Mouse (Mus musculus): ENCODE results near the gene Mapk8ip1. TPM values are rescaled to one million over a fixed set of nuclear protein-coding genes. Genes with fewer than 3 reads are reported as not detected.
A peak's percentile ranks its signal among the peaks of the same experiment; 100 is the strongest.

Mapk8ip1 gene
- polyA plus RNA-seq, 1 experiment: 0.25 TPM

GRCm38 (mm10) chr2:92437366-92437765, 36.3 kb upstream of the Mapk8ip1 start:
- Histone ChIP-seq H3K27ac (ENCODE audit: insufficient read depth, low read depth, low read length) (no peak overlapping the region), H3K4me3 (ENCODE audit: insufficient read depth, low read length) (no peak overlapping the region), H3K4me1 (ENCODE audit: control insufficient read depth, insufficient read depth, low read length) (peaks cover 14% of the 10 kb centered on the region)
- no peak for TF ChIP-seq POLR2A (IDR thresholded peaks at IDR 0.05; ENCODE audit: borderline replicate concordance, low read depth, low read length)
- TF ChIP-seq CTCF (IDR thresholded peaks at IDR 0.05; ENCODE audit: low read depth, low read length): no peak

GRCm38 (mm10) chr2:92435023-92435422, 34.0 kb upstream of the Mapk8ip1 start:
- TF ChIP-seq CTCF (IDR thresholded peaks at IDR 0.05; ENCODE audit: low read depth, low read length) (no peak), POLR2A (IDR thresholded peaks at IDR 0.05; ENCODE audit: borderline replicate concordance, low read depth, low read length) (no peak)
- Histone ChIP-seq H3K27ac (ENCODE audit: insufficient read depth, low read depth, low read length) (no peak overlapping the region), H3K4me1 (ENCODE audit: control insufficient read depth, insufficient read depth, low read length) (peaks cover 32% of the 10 kb centered on the region), H3K4me3 (ENCODE audit: insufficient read depth, low read length) (no peak overlapping the region)

GRCm38 (mm10) chr2:92434375-92434745, 33.3 kb upstream of the Mapk8ip1 start:
- Histone ChIP-seq H3K4me1 (ENCODE audit: control insufficient read depth, insufficient read depth, low read length) (peaks cover 37% of the 10 kb centered on the region), H3K27ac (ENCODE audit: insufficient read depth, low read depth, low read length) (peak overlapping the region; percentile 46)
- TF ChIP-seq POLR2A (IDR thresholded peaks at IDR 0.05; ENCODE audit: borderline replicate concordance, low read depth, low read length) (no peak), CTCF (IDR thresholded peaks at IDR 0.05; ENCODE audit: low read depth, low read length) (no peak)

GRCm38 (mm10) chr2:92433578-92434374, 32.7 kb upstream of the Mapk8ip1 start, which contains the start of gene Cry2:
Gene Cry2, minus strand, starts transcription at chr2:92434043.
- peaks cover 43% of the 10 kb centered on the region for H3K4me1 ChIP-seq (ENCODE audit: control insufficient read depth, insufficient read depth, low read length)

More at GRCm38 (mm10) chr2:92434375-92434745, 33.3 kb upstream of the Mapk8ip1 start:
- H3K4me3 ChIP-seq (ENCODE audit: insufficient read depth, low read length): peak overlapping the region; percentile 71

GRCm38 (mm10) chr2:92432299-92433295, 31.5 kb upstream of the Mapk8ip1 start:
- TF ChIP-seq POLR2A (IDR thresholded peaks at IDR 0.05; ENCODE audit: borderline replicate concordance, low read depth, low read length): no peak
- no peak for TF ChIP-seq CTCF (IDR thresholded peaks at IDR 0.05; ENCODE audit: low read depth, low read length)
- H3K4me1 ChIP-seq (ENCODE audit: control insufficient read depth, insufficient read depth, low read length): peaks cover 52% of the 10 kb centered on the region
- H3K4me3 ChIP-seq (ENCODE audit: insufficient read depth, low read length): peak overlapping the region; percentile 83
- no peak overlapping the region for H3K27ac ChIP-seq (ENCODE audit: insufficient read depth, low read depth, low read length)

More at GRCm38 (mm10) chr2:92433578-92434374, 32.7 kb upstream of the Mapk8ip1 start, which contains the start of gene Cry2:
- Histone ChIP-seq H3K27ac (ENCODE audit: insufficient read depth, low read depth, low read length) (peak within 1 kb of the TSS; percentile 46), H3K4me3 (ENCODE audit: insufficient read depth, low read length) (peak within 1 kb of the TSS; percentile 83)
- TF ChIP-seq POLR2A (IDR thresholded peaks at IDR 0.05; ENCODE audit: borderline replicate concordance, low read depth, low read length): 0 out of 2 replicates have a peak, but pooled peaks have one; percentile 20
- TF ChIP-seq CTCF (IDR thresholded peaks at IDR 0.05; ENCODE audit: low read depth, low read length): no peak

GRCm38 (mm10) chr2:92431611-92432179, 30.6 kb upstream of the Mapk8ip1 start:
- Histone ChIP-seq H3K27ac (ENCODE audit: insufficient read depth, low read depth, low read length) (no peak overlapping the region), H3K4me1 (ENCODE audit: control insufficient read depth, insufficient read depth, low read length) (peaks cover 52% of the 10 kb centered on the region), H3K4me3 (ENCODE audit: insufficient read depth, low read length) (no peak overlapping the region)
- TF ChIP-seq CTCF (IDR thresholded peaks at IDR 0.05; ENCODE audit: low read depth, low read length) (no peak), POLR2A (IDR thresholded peaks at IDR 0.05; ENCODE audit: borderline replicate concordance, low read depth, low read length) (no peak)

GRCm38 (mm10) chr2:92430723-92431541, 29.9 kb upstream of the Mapk8ip1 start:
- TF ChIP-seq POLR2A (IDR thresholded peaks at IDR 0.05; ENCODE audit: borderline replicate concordance, low read depth, low read length): no peak
- TF ChIP-seq CTCF (IDR thresholded peaks at IDR 0.05; ENCODE audit: low read depth, low read length): no peak
- Histone ChIP-seq H3K27ac (ENCODE audit: insufficient read depth, low read depth, low read length) (no peak overlapping the region), H3K4me3 (ENCODE audit: insufficient read depth, low read length) (no peak overlapping the region), H3K4me1 (ENCODE audit: control insufficient read depth, insufficient read depth, low read length) (peaks cover 52% of the 10 kb centered on the region)

GRCm38 (mm10) chr2:92430089-92430488, 29.0 kb upstream of the Mapk8ip1 start:
- H3K4me3 ChIP-seq (ENCODE audit: insufficient read depth, low read length): no peak overlapping the region
- TF ChIP-seq CTCF (IDR thresholded peaks at IDR 0.05; ENCODE audit: low read depth, low read length): no peak
- no peak for TF ChIP-seq POLR2A (IDR thresholded peaks at IDR 0.05; ENCODE audit: borderline replicate concordance, low read depth, low read length)
- no peak overlapping the region for H3K27ac ChIP-seq (ENCODE audit: insufficient read depth, low read depth, low read length)
- peaks cover 51% of the 10 kb centered on the region for H3K4me1 ChIP-seq (ENCODE audit: control insufficient read depth, insufficient read depth, low read length)
